Mouse (Mus musculus) embryonic facial prominence, embryonic 12.5 days (tissue): ENCODE results near the gene Bcl11a. TPM values are rescaled to one million over a fixed set of nuclear protein-coding genes. Genes with fewer than 3 reads are reported as not detected.
A peak's percentile ranks its signal among the peaks of the same experiment; 100 is the strongest.

Experiments
- ATAC-seq: fragments of 200-750 bp; cut with Nextera tagmentation; 2 replicates; pipeline ENCODE4 v1.8.0; 2017; ENCODE audit not compliant: insufficient number of reproducible peaks, insufficient read depth, low FRiP score, low TSS enrichment
- H3K27ac ChIP-seq: fragments of 300-500 bp; sonication (generic); 2 replicates; pipeline ENCODE4 v1.5.1; 2016; ENCODE audit warnings: mild to moderate bottlenecking
- H3K27me3 ChIP-seq: fragments of 300-500 bp; sonication (generic); 2 replicates; pipeline ENCODE4 v1.6.1; 2016; ENCODE audit warnings: mild to moderate bottlenecking, moderate library complexity
- H3K36me3 ChIP-seq: fragments of 300-500 bp; sonication (generic); 2 replicates; pipeline ENCODE4 v1.6.1; 2016; ENCODE audit warnings: mild to moderate bottlenecking
- H3K4me1 ChIP-seq: fragments of 300-500 bp; sonication (generic); 2 replicates; pipeline ENCODE4 v1.6.1; 2016
- H3K4me2 ChIP-seq: fragments of 300-500 bp; sonication (generic); replicated peaks from 2 replicates; pipeline ENCODE4 v1.6.1; 2016; ENCODE audit warnings: mild to moderate bottlenecking, moderate library complexity
- H3K4me3 ChIP-seq: fragments of 300-500 bp; sonication (generic); 2 replicates; pipeline ENCODE4 v1.5.1; 2016; ENCODE audit warnings: mild to moderate bottlenecking
- H3K9ac ChIP-seq: fragments of 300-500 bp; sonication (generic); 2 replicates; pipeline ENCODE4 v1.6.1; 2016; ENCODE audit warnings: mild to moderate bottlenecking, moderate library complexity
- H3K9me3 ChIP-seq: fragments of 300-500 bp; sonication (generic); 2 replicates; pipeline ENCODE4 v1.6.1; 2016; ENCODE audit warnings: mild to moderate bottlenecking, moderate library complexity
- WGBS: fragments of 180-500 bp; shearing (Covaris S2); methylation state at CpG from one replicate; pipeline ENCODE4 v1.1.7; 2016; 5-methylcytosine and 5-hydroxymethylcytosine counted together
- polyA plus RNA-seq: library from polyadenylated mRNA; unstranded; fragments of >200 nt; fragmentation: Nextera tagmentation; extraction: Ambion mirVana; gene quantifications from 2 replicates; pipeline ENCODE4 v1.2.1, GENCODE M21; 2016

The Bcl11a gene
- polyA plus RNA-seq, 1 experiment from 2014 or later = 80.5 TPM

GRCm38 (mm10) chr11:24200310-24200709 is 122.5 kb downstream of the Bcl11a start:
- WGBS = 74% methylated on average over 5 of the region's 5 CpGs
- H3K4me3 ChIP-seq = no peak overlapping the region
- no peak overlapping the region for H3K4me2 ChIP-seq

GRCm38 (mm10) chr11:24201223-24201622 is 123.4 kb downstream of the Bcl11a start:
- H3K27me3 ChIP-seq = no peaks in the 10 kb centered on the region
- no peaks in the 10 kb centered on the region for H3K9me3 ChIP-seq
- no peak overlapping the region for H3K4me3 ChIP-seq
- no peak overlapping the region for H3K4me2 ChIP-seq
- WGBS = 76% methylated on average over 4 of the region's 4 CpGs
- no peaks in the 10 kb centered on the region for H3K36me3 ChIP-seq
- H3K4me1 ChIP-seq = peaks cover 24% of the 10 kb centered on the region
- no peak for ATAC-seq
- no peak overlapping the region for H3K9ac ChIP-seq
- H3K27ac ChIP-seq = no peak overlapping the region

More at GRCm38 (mm10) chr11:24200310-24200709, 122.5 kb downstream of the Bcl11a start:
- Histone ChIP-seq H3K4me1 (peaks cover 24% of the 10 kb centered on the region), H3K27me3 (no peaks in the 10 kb centered on the region), H3K9me3 (no peaks in the 10 kb centered on the region), H3K9ac (no peak overlapping the region), H3K36me3 (no peaks in the 10 kb centered on the region), H3K27ac (no peak overlapping the region)
- no peak for ATAC-seq

- 26% methylated on average over 7 of the region's 7 CpGs for WGBS
- ATAC-seq = peak; percentile 58; the same call in 1 of the 2 replicates
- Histone ChIP-seq H3K27ac (peak overlapping the region; percentile 36; the same call in 1 of the 2 replicates), H3K4me3 (no peak overlapping the region), H3K27me3 (no peaks in the 10 kb centered on the region), H3K4me1 (peaks cover 24% of the 10 kb centered on the region), H3K4me2 (0 out of 2 replicates have a peak overlapping the region, but pooled peaks have one; percentile 0), H3K9me3 (no peaks in the 10 kb centered on the region), H3K36me3 (no peaks in the 10 kb centered on the region), H3K9ac (no peak overlapping the region)
These were observed 124.9 kb downstream of the Bcl11a start for GRCm38 (mm10) chr11:24202641-24203361.

- ATAC-seq = no peak
- Histone ChIP-seq H3K36me3 (no peaks in the 10 kb centered on the region), H3K27ac (peak overlapping the region; percentile 36; the same call in 1 of the 2 replicates), H3K9ac (no peak overlapping the region), H3K4me1 (peaks cover 24% of the 10 kb centered on the region), H3K9me3 (no peaks in the 10 kb centered on the region), H3K4me3 (no peak overlapping the region), H3K4me2 (no peak overlapping the region), H3K27me3 (no peaks in the 10 kb centered on the region)
- 84% methylated on average over 1 of the region's 1 CpGs for WGBS
These were observed 125.6 kb downstream of the Bcl11a start for GRCm38 (mm10) chr11:24203489-24203888.

GRCm38 (mm10) chr11:24208951-24209351 is 131.1 kb downstream of the Bcl11a start:
- 33% methylated on average over 6 of the region's 6 CpGs for WGBS
- no peak overlapping the region for H3K27ac ChIP-seq
- H3K4me3 ChIP-seq = no peak overlapping the region
- no peak for ATAC-seq
- H3K4me2 ChIP-seq = no peak overlapping the region
- no peaks in the 10 kb centered on the region for H3K9me3 ChIP-seq
- no peaks in the 10 kb centered on the region for H3K36me3 ChIP-seq
- H3K27me3 ChIP-seq = no peaks in the 10 kb centered on the region
- H3K4me1 ChIP-seq = peaks cover 13% of the 10 kb centered on the region
- no peak overlapping the region for H3K9ac ChIP-seq

- no peak overlapping the region for H3K9ac ChIP-seq
- no peaks in the 10 kb centered on the region for H3K36me3 ChIP-seq
- no peaks in the 10 kb centered on the region for H3K27me3 ChIP-seq
- no peak overlapping the region for H3K27ac ChIP-seq
- no peak overlapping the region for H3K4me3 ChIP-seq
- H3K4me2 ChIP-seq = no peak overlapping the region
- WGBS = 25% methylated on average over 3 of the region's 3 CpGs
- no peak for ATAC-seq
- H3K4me1 ChIP-seq = peaks cover 9% of the 10 kb centered on the region
- no peaks in the 10 kb centered on the region for H3K9me3 ChIP-seq
These were observed 136.8 kb downstream of the Bcl11a start for GRCm38 (mm10) chr11:24214509-24215134.

- no peak for ATAC-seq
- Histone ChIP-seq H3K36me3 (no peaks in the 10 kb centered on the region), H3K27ac (no peak overlapping the region), H3K4me2 (no peak overlapping the region), H3K4me1 (peaks cover 5% of the 10 kb centered on the region; the same call in 1 of the 2 replicates), H3K9ac (no peak overlapping the region), H3K9me3 (no peaks in the 10 kb centered on the region), H3K4me3 (no peak overlapping the region), H3K27me3 (no peaks in the 10 kb centered on the region)
- 88% methylated on average over 6 of the region's 6 CpGs for WGBS
These were observed 140.0 kb downstream of the Bcl11a start for GRCm38 (mm10) chr11:24217741-24218333.

- Histone ChIP-seq H3K4me3 (no peak overlapping the region), H3K4me1 (no peaks in the 10 kb centered on the region), H3K27ac (no peak overlapping the region), H3K9me3 (no peaks in the 10 kb centered on the region), H3K9ac (no peak overlapping the region), H3K36me3 (no peaks in the 10 kb centered on the region), H3K27me3 (no peaks in the 10 kb centered on the region), H3K4me2 (no peak overlapping the region)
- whole genome bisulfite sequencing = 75% methylated on average over 4 of the region's 4 CpGs
- no peak for ATAC-seq
These were observed 143.9 kb downstream of the Bcl11a start for GRCm38 (mm10) chr11:24221601-24222307.

Other genes with a start within 250 kb of the Bcl11a start
- gene Papolg, start 182.8 kb upstream of the Bcl11a start, polyA plus RNA-seq = 21.3 and 22.8 TPM in 2 replicates
- gene A830031A19Rik, start 3.0 kb upstream of the Bcl11a start, polyA plus RNA-seq = not detected in 2 replicates